Mouse (Mus musculus) stomach, postnatal 0 days (tissue): ENCODE results near the gene Plin4. TPM values are rescaled to one million over a fixed set of nuclear protein-coding genes. Genes with fewer than 3 reads are reported as not detected.

ENCODE experiments used
- ATAC-seq: fragments of 200-750 bp; cut with Nextera tagmentation; 2 replicates; pipeline ENCODE4 v1.8.0; 2017; ENCODE audit not compliant: low FRiP score, low TSS enrichment
- DNase-seq: peaks from one replicate; pipeline ENCODE4 v3.0.0-alpha.2; 2016; ENCODE audit warnings: low spot score
- H3K27ac ChIP-seq: fragments of 300-500 bp; sonication (generic); replicated peaks from 2 replicates; pipeline ENCODE4 v1.5.1; 2014; ENCODE audit warnings: mild to moderate bottlenecking, control low read depth
- H3K27me3 ChIP-seq: fragments of 300-500 bp; sonication (generic); 2 replicates; pipeline ENCODE4 v1.6.1; 2014; ENCODE audit warnings: low read length; ENCODE audit not compliant: control insufficient read depth, insufficient read depth
- H3K36me3 ChIP-seq: fragments of 300-500 bp; sonication (generic); 2 replicates; pipeline ENCODE4 v1.6.1; 2014; ENCODE audit warnings: low read length, mixed read lengths; ENCODE audit not compliant: control insufficient read depth, insufficient read depth
- H3K4me1 ChIP-seq: fragments of 300-500 bp; sonication (generic); replicated peaks from 2 replicates; pipeline ENCODE4 v1.6.1; 2014; ENCODE audit warnings: antibody characterized with exemption; ENCODE audit not compliant: control insufficient read depth, insufficient read depth
- H3K4me2 ChIP-seq: fragments of 300-500 bp; sonication (generic); replicated peaks from 2 replicates; pipeline ENCODE4 v1.6.1; 2014; ENCODE audit warnings: low read depth, mild to moderate bottlenecking, control low read depth, moderate library complexity
- H3K4me3 ChIP-seq: fragments of 300-500 bp; sonication (generic); 2 replicates; pipeline ENCODE4 v1.5.1; 2014; ENCODE audit warnings: low read depth, low read length, control low read depth
- H3K9ac ChIP-seq: fragments of 300-500 bp; sonication (generic); 2 replicates; pipeline ENCODE4 v1.6.1; 2014; ENCODE audit warnings: mild to moderate bottlenecking, low read length, control low read depth, mixed read lengths
- H3K9me3 ChIP-seq: fragments of 300-500 bp; sonication (generic); 2 replicates; pipeline ENCODE4 v1.6.1; 2016; ENCODE audit warnings: low read length; ENCODE audit not compliant: control insufficient read depth
- CTCF ChIP-seq: IDR thresholded peaks from 2 replicates; pipeline ENCODE4 v1.5.1; 2016; ENCODE audit warnings: antibody characterized with exemption, low read depth, mild to moderate bottlenecking, moderate library complexity
- EP300 ChIP-seq: optimal IDR thresholded peaks from 2 replicates; pipeline ENCODE3; 2016; ENCODE audit warnings: antibody characterized with exemption
- WGBS: fragments of 180-500 bp; shearing (Covaris S2); extraction: QIAGEN DNeasy Blood & Tissue Kit; methylation state at CpG from one replicate; pipeline ENCODE4 v1.1.7; 2014; 5-methylcytosine and 5-hydroxymethylcytosine counted together
- polyA plus RNA-seq: library from polyadenylated mRNA; unstranded; fragments of >200 nt; fragmentation: Nextera tagmentation; extraction: Ambion mirVana; gene quantifications from 2 replicates; pipeline ENCODE4 v1.2.1, GENCODE M21; 2015

Plin4 gene
- polyA plus RNA-seq, 1 experiment from 2014 or later: 0.95 TPM

GRCm38 (mm10) chr17:56132661-56133060 is 23.1 kb upstream of the Plin4 start:
- DNase-seq (peak; percentile 73), ATAC-seq (no peak)
- Histone ChIP-seq H3K27ac (no peak overlapping the region), H3K4me3 (no peak overlapping the region), H3K36me3 (no peaks in the 10 kb centered on the region), H3K4me2 (no peak overlapping the region), H3K9ac (no peak overlapping the region), H3K27me3 (no peaks in the 10 kb centered on the region), H3K9me3 (no peaks in the 10 kb centered on the region), H3K4me1 (peaks cover 4% of the 10 kb centered on the region)
- TF ChIP-seq CTCF (peak; percentile 90), EP300 (no peak)
- WGBS: 5% methylated on average over 14 of the region's 14 CpGs

DNA sequence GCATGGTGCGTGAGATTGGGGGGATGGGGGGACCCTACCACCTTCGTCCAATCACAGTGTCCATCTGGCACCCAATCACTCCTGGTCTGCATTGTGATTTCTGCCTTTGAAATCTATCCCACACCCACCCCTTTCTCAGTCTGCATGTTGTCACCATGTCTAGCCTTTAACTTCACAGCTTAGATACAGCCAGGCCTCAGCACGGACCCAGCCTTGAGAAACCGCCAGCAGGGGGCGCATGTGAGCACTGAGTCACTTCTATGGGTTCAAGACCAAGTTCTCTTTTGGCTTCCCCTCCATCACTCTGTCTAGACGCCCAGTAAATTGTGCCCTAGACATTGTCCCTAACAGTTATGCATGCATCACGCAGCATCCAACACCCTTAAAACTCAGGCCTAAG is 22.2 kb upstream of the Plin4 start:
- Histone ChIP-seq H3K4me1 (peaks cover 4% of the 10 kb centered on the region), H3K9me3 (no peaks in the 10 kb centered on the region), H3K36me3 (no peaks in the 10 kb centered on the region), H3K27ac (no peak overlapping the region), H3K9ac (no peak overlapping the region), H3K4me2 (no peak overlapping the region), H3K4me3 (no peak overlapping the region), H3K27me3 (no peaks in the 10 kb centered on the region)
- TF ChIP-seq CTCF (peak; percentile 81), EP300 (no peak)
- peak; percentile 67 for DNase-seq
- ATAC-seq: no peak
- 45% methylated on average over 7 of the region's 7 CpGs for WGBS

- Histone ChIP-seq H3K4me3 (no peak overlapping the region), H3K27me3 (no peaks in the 10 kb centered on the region), H3K9ac (no peak overlapping the region), H3K9me3 (no peaks in the 10 kb centered on the region), H3K4me1 (peaks cover 4% of the 10 kb centered on the region), H3K27ac (no peak overlapping the region), H3K36me3 (no peaks in the 10 kb centered on the region), H3K4me2 (no peak overlapping the region)
- 89% methylated on average over 10 of the region's 10 CpGs for WGBS
- DNase-seq (no peak), ATAC-seq (no peak)
- TF ChIP-seq CTCF (no peak), EP300 (no peak)
These were observed 21.5 kb upstream of the Plin4 start for GRCm38 (mm10) chr17:56131136-56131535.

DNA sequence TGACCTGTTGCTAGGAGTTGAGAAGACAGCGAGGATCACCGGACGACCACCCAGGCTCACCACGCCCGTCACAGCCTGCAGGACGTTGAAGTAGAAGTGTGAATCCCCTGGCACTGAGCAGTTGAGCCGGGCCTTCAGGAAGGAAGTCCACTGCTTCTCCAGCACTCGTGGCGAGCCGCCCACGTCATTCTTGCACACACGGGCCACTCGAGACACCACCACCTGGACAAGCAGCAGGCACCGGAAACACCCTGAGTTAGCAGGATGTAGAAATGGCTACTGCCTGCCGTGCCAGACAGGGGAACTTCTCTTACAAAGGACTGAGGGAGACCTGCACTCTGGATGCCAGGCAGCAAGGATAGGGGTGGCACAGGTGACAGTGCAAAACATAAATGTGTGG is 18.6 kb upstream of the Plin4 start:
- H3K9ac ChIP-seq: no peak overlapping the region
- ATAC-seq (no peak), DNase-seq (no peak)
- no peaks in the 10 kb centered on the region for H3K9me3 ChIP-seq
- no peak overlapping the region for H3K4me3 ChIP-seq
- TF ChIP-seq CTCF: no peak
- no peak for TF ChIP-seq EP300
- no peak overlapping the region for H3K27ac ChIP-seq
- WGBS: 72% methylated on average over 15 of the region's 15 CpGs
- no peaks in the 10 kb centered on the region for H3K4me1 ChIP-seq
- no peaks in the 10 kb centered on the region for H3K27me3 ChIP-seq
- H3K36me3 ChIP-seq: no peaks in the 10 kb centered on the region
- H3K4me2 ChIP-seq: no peak overlapping the region

DNA sequence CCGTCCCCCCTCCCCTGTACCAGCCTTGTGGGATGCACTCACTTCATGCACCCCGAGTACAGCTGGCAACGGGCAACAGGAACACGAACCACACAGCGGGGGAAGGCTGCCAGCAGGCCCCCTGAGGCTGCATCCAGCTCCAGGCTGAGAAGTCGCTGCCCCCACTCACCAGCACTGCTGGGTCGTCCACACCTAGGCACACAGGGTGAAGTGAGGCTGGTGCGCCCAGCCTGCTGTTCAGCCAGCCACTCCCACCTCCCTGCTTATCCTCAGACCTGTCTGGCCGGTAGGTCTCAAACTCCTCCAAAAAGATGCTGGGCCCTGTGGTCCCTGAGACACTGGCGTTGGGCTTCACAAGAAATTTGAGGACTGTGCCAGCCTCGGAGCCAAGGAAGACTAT is 16.6 kb upstream of the Plin4 start:
- H3K4me2 ChIP-seq: no peak overlapping the region
- WGBS: 63% methylated on average over 11 of the region's 11 CpGs
- no peaks in the 10 kb centered on the region for H3K27me3 ChIP-seq
- 0 out of 2 replicates have a peak, but pooled peaks cover 3% of the 10 kb centered on the region for H3K9me3 ChIP-seq
- no peaks in the 10 kb centered on the region for H3K36me3 ChIP-seq
- no peaks in the 10 kb centered on the region for H3K4me1 ChIP-seq
- ATAC-seq (no peak), DNase-seq (no peak)
- H3K4me3 ChIP-seq: no peak overlapping the region
- no peak for TF ChIP-seq EP300
- no peak for TF ChIP-seq CTCF
- no peak overlapping the region for H3K9ac ChIP-seq
- no peak overlapping the region for H3K27ac ChIP-seq

- ATAC-seq (0 out of 2 replicates have a peak, but pooled peaks have one; percentile 1), DNase-seq (no peak)
- Histone ChIP-seq H3K27ac (no peak overlapping the region), H3K27me3 (no peaks in the 10 kb centered on the region), H3K9me3 (0 out of 2 replicates have a peak, but pooled peaks cover 3% of the 10 kb centered on the region), H3K9ac (no peak overlapping the region), H3K4me2 (no peak overlapping the region), H3K4me3 (no peak overlapping the region), H3K36me3 (no peaks in the 10 kb centered on the region), H3K4me1 (no peaks in the 10 kb centered on the region)
- WGBS: 92% methylated on average over 4 of the region's 4 CpGs
- TF ChIP-seq CTCF (no peak), EP300 (no peak)
These were observed 15.7 kb upstream of the Plin4 start for GRCm38 (mm10) chr17:56125276-56125630.
